In the genomic region with DNA sequence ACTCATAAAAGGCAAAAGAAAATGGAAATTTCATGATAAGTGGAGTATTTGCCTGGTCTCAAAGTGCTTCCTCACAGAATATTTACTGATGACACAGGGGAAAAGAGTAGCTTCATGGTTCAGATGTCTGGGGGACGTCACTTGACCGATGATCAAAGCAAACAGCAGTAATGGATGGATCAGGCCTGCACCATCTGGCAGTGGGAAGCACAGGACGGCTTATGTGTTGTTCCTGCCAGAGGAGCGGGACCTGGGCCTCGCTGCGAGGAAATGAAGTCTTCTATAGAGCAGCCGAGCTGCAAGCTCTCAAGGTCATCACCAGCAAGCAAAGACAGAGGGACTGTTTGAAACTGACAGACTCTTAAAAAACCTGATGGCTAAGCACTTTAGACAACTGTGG, we compare ENCODE assay signal across 15 mouse cellular contexts. TPM values are rescaled to one million over a fixed set of nuclear protein-coding genes. Genes with fewer than 3 reads are reported as not detected.
DNase-seq lines count a peak whose midpoint lies in the region; ATAC-seq and TF ChIP-seq lines count a peak whose summit lies in the region.
"Had no signal": no experiment of that assay in that cellular context is flagged by ENCODE, and none has a peak within 500 bp of the region (broad histone marks: within the 10 kb centered on the region; RNA-seq: fewer than 3 reads in every experiment).

No protein-coding gene starts in this region.

- H3K27me3 ChIP-seq in forebrain, postnatal 0 days (ENCODE audit: insufficient read depth, low read length): no peaks in the 10 kb centered on the region
- H3K27me3 ChIP-seq: embryonic facial prominence, embryonic 12.5 days; liver, embryonic 15.5 days had no signal

- 63% methylated on average over 7 of the region's 7 CpGs for WGBS in forebrain, postnatal 0 days

- H3K9me3 ChIP-seq in forebrain, postnatal 0 days (ENCODE audit: low read length): no peaks in the 10 kb centered on the region
- H3K9me3 ChIP-seq: embryonic facial prominence, embryonic 12.5 days; liver, embryonic 15.5 days had no signal

- intact Hi-C loops in heart, postnatal 14 days (cut with DNase I): no loop called here

- H3K4me2 ChIP-seq in forebrain, postnatal 0 days (ENCODE audit: low read depth): no peak overlapping the region
- H3K4me2 ChIP-seq: embryonic facial prominence, embryonic 12.5 days; liver, embryonic 15.5 days; midbrain, embryonic 11.5 days had no signal

- no peak for TF ChIP-seq CTCF in forebrain, postnatal 0 days (IDR thresholded peaks at IDR 0.05; ENCODE audit: low read depth)

- H3K4me3 ChIP-seq in forebrain, postnatal 0 days (ENCODE audit: low read depth, low read length): no peak overlapping the region
- H3K4me3 ChIP-seq: embryonic facial prominence, embryonic 12.5 days; liver, embryonic 15.5 days had no signal

- H3K4me1 ChIP-seq in forebrain, postnatal 0 days (ENCODE audit: insufficient read depth): no peaks in the 10 kb centered on the region
- H3K4me1 ChIP-seq: embryonic facial prominence, embryonic 12.5 days; liver, embryonic 15.5 days had no signal

- peak; percentile 3 to 4 for DNase-seq in heart, postnatal 14 days
- no peak for DNase-seq in heart, postnatal 4 days
- peak; percentile 42 for DNase-seq in testis, postnatal 10 days (ENCODE audit: low spot score)
- no peak for DNase-seq in testis, postnatal 14 days (ENCODE audit: low spot score)
- DNase-seq in cerebellum, postnatal 25 days: peak; percentile 60 to 69
- no peak for DNase-seq in right cerebral cortex, adult 2 months (ENCODE audit: low spot score in 2 of 2)
- DNase-seq in forebrain, postnatal 0 days: no peak
- no peak for DNase-seq in spleen, postnatal 10 days (ENCODE audit: low spot score in 2 of 2)
- DNase-seq: gastrocnemius, postnatal 36 days; spleen, adult 18-20 months; thymus, postnatal 14 days had no signal

- no peak for ATAC-seq in forebrain, postnatal 0 days
- ATAC-seq: forebrain, embryonic 14.5 days had no signal

- no peak overlapping the region for H3K9ac ChIP-seq in forebrain, postnatal 0 days
- H3K9ac ChIP-seq: embryonic facial prominence, embryonic 12.5 days; liver, embryonic 15.5 days had no signal

- no peaks in the 10 kb centered on the region for H3K36me3 ChIP-seq in forebrain, postnatal 0 days (ENCODE audit: insufficient read depth)
- H3K36me3 ChIP-seq: liver, embryonic 15.5 days had no signal

- H3K27ac ChIP-seq in forebrain, postnatal 0 days (ENCODE audit: low read depth, low read length): no peak overlapping the region
- H3K27ac ChIP-seq: embryonic facial prominence, embryonic 12.5 days; liver, embryonic 15.5 days had no signal

RNA-seq across cellular contexts. Expression of a gene that starts 37.0 kb away (rescaled TPM):
- 10 to 100 TPM; 45.0 to 53.6 TPM for total RNA-seq in heart, postnatal 14 days (2021)
- total RNA-seq in heart, postnatal 4 days (2021): 10 to 100 TPM; 39.1 to 45.1 TPM
- 97.9 and 116 TPM in 2 replicates for total RNA-seq in forebrain, postnatal 0 days (2014; rRNA removed)
- polyA plus RNA-seq in forebrain, postnatal 0 days (2015; fragmentation: Nextera tagmentation; extraction: Ambion mirVana): 47.9 and 61.1 TPM in 2 replicates

Comparison
In these comparisons a context has a peak if more than half of its experiments do, and no peak if none do; other contexts are left out.
1. DNase-seq: peak in heart, postnatal 14 days (2 of 2), testis, postnatal 10 days (single experiment) and cerebellum, postnatal 25 days (2 of 2); none in heart, postnatal 4 days (single experiment), testis, postnatal 14 days (single experiment), right cerebral cortex, adult 2 months (0 of 2), forebrain, postnatal 0 days (single experiment) and spleen, postnatal 10 days (0 of 2).